Mouse (Mus musculus): ENCODE measurements around the gene Hes1. TPM values are rescaled to one million over a fixed set of nuclear protein-coding genes. Genes with fewer than 3 reads are reported as not detected.

Hes1 gene
- polyA plus RNA-seq, 1 experiment from 2014 or later: 19.9 TPM

DNA sequence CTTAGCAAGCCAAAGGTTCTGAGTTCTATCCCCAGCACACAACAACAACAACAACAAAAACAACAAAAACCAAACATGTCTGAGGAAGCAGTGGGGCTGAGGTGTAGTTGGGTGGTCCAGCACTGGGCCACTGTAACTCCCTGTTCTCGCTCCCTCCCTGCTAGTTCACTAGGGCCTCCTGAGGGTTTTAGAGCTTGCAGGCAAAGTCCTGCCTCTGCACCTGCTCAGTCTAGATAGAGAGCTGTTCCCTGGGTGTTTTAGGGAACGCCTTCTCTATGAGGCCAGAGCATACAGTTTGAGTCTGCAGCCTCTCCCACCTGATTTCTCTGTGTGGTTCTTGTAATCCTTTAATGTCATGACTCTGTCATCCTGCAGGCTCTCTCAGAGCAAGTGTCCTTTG lies 11.9 kb upstream of the Hes1 start:
- Histone ChIP-seq H3K27ac (replicated peaks) (no peak overlapping the region), H3K27me3 (replicated peaks) (0 out of 2 replicates have a peak, but pooled peaks cover 9% of the 10 kb centered on the region), H3K9ac (no peak overlapping the region), H3K36me3 (no peaks in the 10 kb centered on the region), H3K4me3 (no peak overlapping the region), H3K4me1 (peaks cover 38% of the 10 kb centered on the region), H3K9me3 (no peaks in the 10 kb centered on the region), H3K4me2 (no peak overlapping the region)
- 59% methylated on average over 2 of the region's 2 CpGs for WGBS
- no peak for ATAC-seq (ENCODE audit: extremely low read depth, insufficient number of reproducible peaks, low FRiP score, low TSS enrichment)

DNA sequence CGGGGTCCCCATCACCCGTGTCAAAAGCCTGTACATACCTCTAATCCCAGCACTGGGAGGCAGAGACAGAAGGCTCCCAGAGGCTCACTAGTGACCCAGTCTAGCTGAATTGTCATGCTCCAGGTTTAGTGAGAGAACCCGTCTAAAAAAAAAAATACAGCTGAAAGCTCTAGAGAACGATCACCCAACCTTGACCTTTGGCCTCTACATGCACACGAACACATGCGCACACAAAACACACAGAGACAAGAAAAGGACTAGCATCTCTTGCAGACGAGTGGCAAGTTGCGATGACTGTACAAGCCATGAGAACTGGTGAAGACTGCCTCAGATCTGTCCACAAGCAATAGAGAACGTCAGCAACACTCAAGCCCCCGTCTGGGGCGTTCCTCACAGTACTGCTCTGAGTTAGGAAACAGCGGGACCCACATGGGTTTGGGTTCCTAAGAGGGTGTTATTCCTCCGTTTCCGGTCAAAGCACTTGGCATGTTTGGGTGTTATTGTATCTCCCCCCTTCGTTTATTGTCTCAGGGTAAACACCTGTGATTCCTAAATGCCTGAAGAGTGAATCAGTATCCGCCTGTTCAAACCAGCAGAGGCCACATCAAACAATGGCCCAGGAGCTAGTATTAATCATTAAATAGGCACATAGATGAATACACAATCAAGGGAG lies 11.2 kb upstream of the Hes1 start:
- Histone ChIP-seq H3K9me3 (no peaks in the 10 kb centered on the region), H3K27me3 (replicated peaks) (0 out of 2 replicates have a peak, but pooled peaks cover 9% of the 10 kb centered on the region), H3K9ac (no peak overlapping the region), H3K4me2 (no peak overlapping the region), H3K36me3 (no peaks in the 10 kb centered on the region), H3K4me1 (peaks cover 38% of the 10 kb centered on the region), H3K27ac (replicated peaks) (no peak overlapping the region), H3K4me3 (no peak overlapping the region)
- ATAC-seq (ENCODE audit: extremely low read depth, insufficient number of reproducible peaks, low FRiP score, low TSS enrichment): no peak
- WGBS: 61% methylated on average over 16 of the region's 16 CpGs

DNA sequence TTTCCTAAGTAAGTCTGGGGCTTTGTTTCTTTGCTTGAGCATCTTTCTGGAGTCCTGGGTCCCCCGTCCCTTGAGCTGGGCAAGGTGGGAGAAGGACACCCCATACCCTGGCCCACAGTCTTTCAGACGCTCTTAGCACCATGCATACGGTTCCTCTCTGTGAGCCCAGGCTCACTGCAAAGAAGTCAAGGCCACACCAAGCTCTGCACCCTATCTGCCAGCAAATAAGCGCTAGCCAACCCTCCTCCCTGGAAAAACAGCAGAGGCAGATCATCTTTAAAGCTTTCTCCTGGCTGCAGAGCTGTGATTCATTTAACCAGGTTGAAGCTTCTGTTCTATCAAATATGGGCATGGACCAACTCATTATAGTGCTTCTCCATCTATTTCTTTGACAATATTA lies 9.6 kb upstream of the Hes1 start:
- Histone ChIP-seq H3K27ac (replicated peaks) (no peak overlapping the region), H3K9ac (no peak overlapping the region), H3K4me3 (no peak overlapping the region), H3K4me2 (no peak overlapping the region), H3K36me3 (no peaks in the 10 kb centered on the region), H3K4me1 (peaks cover 54% of the 10 kb centered on the region), H3K27me3 (replicated peaks) (0 out of 2 replicates have a peak, but pooled peaks cover 3% of the 10 kb centered on the region), H3K9me3 (no peaks in the 10 kb centered on the region)
- 79% methylated on average over 4 of the region's 4 CpGs for WGBS
- ATAC-seq (ENCODE audit: extremely low read depth, insufficient number of reproducible peaks, low FRiP score, low TSS enrichment): no peak

DNA sequence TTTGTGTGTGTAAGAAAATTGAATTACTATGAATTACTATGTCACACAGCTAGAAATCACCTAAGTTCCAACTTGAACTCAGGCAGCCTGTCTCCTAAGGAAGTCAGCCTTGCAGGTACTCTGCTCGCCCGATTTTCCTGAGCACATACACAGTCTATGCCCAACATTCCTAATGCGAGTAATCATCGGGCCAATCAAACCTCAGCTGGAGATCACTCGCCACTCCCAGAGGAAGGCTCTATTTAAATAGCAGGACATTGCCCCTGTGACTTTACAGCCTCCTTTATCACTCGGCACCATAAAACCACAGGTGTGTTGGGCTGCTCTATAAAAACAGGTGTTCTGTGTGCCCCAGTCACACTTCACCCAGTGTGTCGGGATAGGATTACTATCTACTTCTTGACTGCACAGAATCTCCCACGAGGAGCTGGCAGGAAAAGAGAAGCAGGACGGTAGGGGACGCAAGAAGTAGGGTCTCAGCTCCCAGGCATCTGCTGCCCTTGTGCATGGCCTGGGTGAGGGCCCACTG lies 8.8 kb upstream of the Hes1 start:
- Histone ChIP-seq H3K4me3 (no peak overlapping the region), H3K27me3 (replicated peaks) (0 out of 2 replicates have a peak, but pooled peaks cover 3% of the 10 kb centered on the region), H3K9ac (no peak overlapping the region), H3K36me3 (no peaks in the 10 kb centered on the region), H3K4me1 (peaks cover 63% of the 10 kb centered on the region), H3K9me3 (no peaks in the 10 kb centered on the region), H3K27ac (replicated peaks) (no peak overlapping the region), H3K4me2 (no peak overlapping the region)
- 59% methylated on average over 10 of the region's 10 CpGs for WGBS
- ATAC-seq (ENCODE audit: extremely low read depth, insufficient number of reproducible peaks, low FRiP score, low TSS enrichment): no peak

DNA sequence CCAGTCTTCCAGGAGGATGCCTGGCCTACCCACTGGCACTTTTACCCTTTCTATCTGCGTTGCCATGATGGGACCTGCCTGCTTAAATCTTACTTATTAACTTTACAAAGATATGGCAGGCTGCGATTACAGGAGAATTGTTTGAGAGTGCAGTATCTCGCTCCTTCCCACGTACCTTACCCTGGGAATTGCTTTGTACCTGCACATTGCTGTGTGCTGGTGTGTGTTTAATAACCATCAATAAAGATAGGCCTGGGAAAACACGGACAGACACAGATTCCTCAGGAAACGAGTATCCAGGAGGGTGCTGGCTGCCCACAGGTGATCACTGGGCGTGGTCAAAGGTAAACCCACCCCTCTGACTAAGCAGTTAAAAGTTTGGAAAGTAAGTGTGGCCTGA lies 8.3 kb upstream of the Hes1 start:
- Histone ChIP-seq H3K27me3 (replicated peaks) (peaks cover 3% of the 10 kb centered on the region; the same call in 1 of the 2 replicates), H3K4me3 (no peak overlapping the region), H3K4me2 (no peak overlapping the region), H3K27ac (replicated peaks) (no peak overlapping the region), H3K36me3 (no peaks in the 10 kb centered on the region), H3K9ac (no peak overlapping the region), H3K9me3 (no peaks in the 10 kb centered on the region), H3K4me1 (peaks cover 66% of the 10 kb centered on the region)
- no peak for ATAC-seq (ENCODE audit: extremely low read depth, insufficient number of reproducible peaks, low FRiP score, low TSS enrichment)
- WGBS: 80% methylated on average over 7 of the region's 7 CpGs

DNA sequence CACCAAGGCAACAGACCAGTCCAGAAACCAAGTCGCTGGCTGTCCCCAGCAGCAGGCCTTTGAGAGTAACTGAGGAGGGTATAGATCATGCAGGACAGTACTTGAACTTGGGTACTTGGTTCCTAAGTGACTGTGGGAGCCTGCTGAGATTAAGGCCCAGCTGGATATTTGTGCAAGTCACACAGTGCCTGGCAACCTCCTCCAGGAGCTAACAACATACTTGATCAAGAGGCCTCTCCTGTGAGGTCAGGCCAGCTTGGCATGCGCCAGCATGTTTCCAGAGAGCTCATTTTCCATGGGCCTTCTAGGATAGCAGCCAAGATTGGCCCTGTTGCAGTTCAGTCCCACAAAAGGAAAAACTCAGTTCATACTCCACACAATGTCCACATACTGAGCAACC lies 7.3 kb upstream of the Hes1 start:
- 61% methylated on average over 2 of the region's 2 CpGs for WGBS
- H3K4me3 ChIP-seq: no peak overlapping the region
- H3K9ac ChIP-seq: no peak overlapping the region
- H3K4me1 ChIP-seq: peaks cover 73% of the 10 kb centered on the region
- no peaks in the 10 kb centered on the region for H3K36me3 ChIP-seq
- no peaks in the 10 kb centered on the region for H3K9me3 ChIP-seq
- peaks cover under 1% of the 10 kb centered on the region; the same call in 1 of the 2 replicates for H3K27me3 ChIP-seq (replicated peaks)
- no peak overlapping the region for H3K4me2 ChIP-seq
- no peak for ATAC-seq (ENCODE audit: extremely low read depth, insufficient number of reproducible peaks, low FRiP score, low TSS enrichment)
- peak overlapping the region; percentile 62 for H3K27ac ChIP-seq (replicated peaks)

DNA sequence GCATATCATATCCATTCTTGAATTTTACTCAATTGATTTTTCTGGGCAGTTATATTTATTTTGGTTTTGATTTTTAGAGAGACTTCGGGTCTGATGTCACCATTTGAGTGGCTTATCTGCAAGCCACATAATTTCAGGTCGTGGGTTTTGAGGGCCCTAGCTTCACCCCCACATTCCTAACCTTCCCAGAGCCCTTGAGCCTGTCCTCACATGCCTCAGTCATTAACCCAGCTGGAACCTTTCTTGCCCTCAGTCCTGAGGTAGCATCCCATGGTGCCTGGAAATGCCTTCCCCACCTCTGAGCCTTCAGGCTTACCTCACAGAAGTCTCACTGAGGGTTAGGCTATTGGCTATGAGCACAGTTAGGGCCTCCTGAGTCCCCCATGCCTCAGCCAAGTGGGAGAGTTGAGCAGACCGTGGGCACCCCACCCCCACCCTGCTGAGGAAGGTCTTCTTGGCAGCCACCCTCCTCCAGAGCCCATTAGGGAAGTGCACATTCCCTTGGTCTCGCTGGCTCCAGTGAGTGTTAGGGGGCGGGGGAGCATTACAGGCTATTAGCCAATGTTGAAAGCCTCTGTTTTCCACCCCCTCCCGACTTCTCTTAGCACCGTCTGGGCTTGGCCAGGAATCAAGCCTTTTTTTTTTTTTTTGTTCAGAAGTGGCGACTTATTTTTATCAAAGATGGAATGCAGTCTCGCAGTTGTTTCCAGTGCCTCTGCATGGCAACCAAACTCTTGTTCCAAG lies 5.0 kb upstream of the Hes1 start:
- H3K4me3 ChIP-seq: no peak overlapping the region
- peak overlapping the region; percentile 38; the same call in 1 of the 2 replicates for H3K9ac ChIP-seq
- H3K27ac ChIP-seq (replicated peaks): peak overlapping the region; percentile 93
- H3K27me3 ChIP-seq (replicated peaks): no peaks in the 10 kb centered on the region; the same call in 1 of the 2 replicates
- H3K4me2 ChIP-seq: peak overlapping the region; percentile 56
- WGBS: 5% methylated on average over 9 of the region's 9 CpGs
- H3K36me3 ChIP-seq: no peaks in the 10 kb centered on the region
- H3K4me1 ChIP-seq: peaks cover 71% of the 10 kb centered on the region
- ATAC-seq (ENCODE audit: extremely low read depth, insufficient number of reproducible peaks, low FRiP score, low TSS enrichment): peak; percentile 29; the same call in 1 of the 2 replicates
- H3K9me3 ChIP-seq: no peaks in the 10 kb centered on the region

DNA sequence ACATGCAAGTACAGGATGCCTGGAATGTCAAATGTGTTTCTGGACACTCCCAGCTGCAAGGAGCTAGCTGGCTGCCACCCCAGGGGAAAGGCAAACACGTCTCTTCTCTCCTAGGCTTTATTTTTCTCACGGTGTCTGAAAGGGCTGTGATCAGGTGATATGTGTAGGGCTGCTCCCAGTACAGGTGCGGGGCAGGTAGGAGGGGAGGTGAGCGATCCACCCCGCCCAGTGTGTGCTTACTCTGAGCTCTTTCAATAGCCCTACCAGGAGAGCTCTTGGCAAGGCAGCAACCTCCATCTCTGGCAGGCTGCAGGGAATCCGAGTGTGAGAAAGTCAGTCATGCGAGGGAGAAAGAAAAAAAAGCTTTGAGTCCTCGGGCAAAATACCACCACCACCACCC lies 3.8 kb upstream of the Hes1 start:
- Histone ChIP-seq H3K27me3 (replicated peaks) (no peaks in the 10 kb centered on the region; the same call in 1 of the 2 replicates), H3K27ac (replicated peaks) (peak overlapping the region; percentile 93), H3K4me1 (peaks cover 77% of the 10 kb centered on the region), H3K9me3 (no peaks in the 10 kb centered on the region), H3K36me3 (no peaks in the 10 kb centered on the region), H3K4me2 (peak overlapping the region; percentile 56), H3K9ac (peak overlapping the region; percentile 72), H3K4me3 (no peak overlapping the region)
- 14% methylated on average over 8 of the region's 8 CpGs for WGBS
- no peak for ATAC-seq (ENCODE audit: extremely low read depth, insufficient number of reproducible peaks, low FRiP score, low TSS enrichment)

DNA sequence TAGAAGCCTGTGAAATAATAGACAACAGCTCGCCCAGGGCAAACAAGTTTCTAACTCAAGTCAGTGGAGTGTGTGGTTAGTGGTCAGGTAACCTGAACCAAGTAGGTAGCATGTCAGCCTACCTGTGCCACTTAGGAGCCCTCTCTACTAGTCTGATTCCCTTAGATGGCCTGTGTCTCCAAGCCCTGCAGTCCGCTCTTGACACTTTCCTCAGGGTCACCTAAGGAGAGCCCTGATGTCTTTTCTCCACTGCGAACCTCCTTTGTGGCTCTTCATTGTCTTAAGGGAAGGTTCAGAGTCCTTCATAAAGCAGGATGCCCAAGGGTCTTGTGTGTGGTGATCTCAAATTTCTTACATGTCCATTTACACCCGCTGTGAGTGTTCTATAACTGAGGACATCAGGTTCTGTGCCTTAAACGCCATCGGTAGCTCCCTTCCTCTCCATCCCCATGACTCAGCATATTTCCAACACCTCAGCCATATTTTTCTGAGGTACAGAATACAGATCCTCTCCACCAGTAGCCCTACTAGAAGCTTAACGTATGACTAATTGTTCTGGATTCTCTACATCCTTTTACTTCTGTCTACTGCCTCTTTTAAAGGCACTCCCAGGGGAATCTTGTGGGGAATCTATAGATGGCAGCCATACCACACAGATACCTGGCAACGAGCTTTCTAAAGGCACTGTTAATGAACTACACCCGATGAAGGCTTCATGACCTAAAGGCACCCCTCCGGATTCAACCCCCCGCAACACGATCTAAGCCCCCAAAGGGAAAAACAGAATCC lies 1.7 kb upstream of the Hes1 start:
- peak overlapping the region; percentile 99 for H3K27ac ChIP-seq (replicated peaks)
- H3K27me3 ChIP-seq (replicated peaks): no peaks in the 10 kb centered on the region; the same call in 1 of the 2 replicates
- peak overlapping the region; percentile 71 for H3K4me3 ChIP-seq
- 18% methylated on average over 12 of the region's 12 CpGs for WGBS
- peak overlapping the region; percentile 97 for H3K9ac ChIP-seq
- ATAC-seq (ENCODE audit: extremely low read depth, insufficient number of reproducible peaks, low FRiP score, low TSS enrichment): no peak
- peak overlapping the region; percentile 89 for H3K4me2 ChIP-seq
- H3K4me1 ChIP-seq: peaks cover 65% of the 10 kb centered on the region
- no peaks in the 10 kb centered on the region for H3K36me3 ChIP-seq
- no peaks in the 10 kb centered on the region for H3K9me3 ChIP-seq

DNA sequence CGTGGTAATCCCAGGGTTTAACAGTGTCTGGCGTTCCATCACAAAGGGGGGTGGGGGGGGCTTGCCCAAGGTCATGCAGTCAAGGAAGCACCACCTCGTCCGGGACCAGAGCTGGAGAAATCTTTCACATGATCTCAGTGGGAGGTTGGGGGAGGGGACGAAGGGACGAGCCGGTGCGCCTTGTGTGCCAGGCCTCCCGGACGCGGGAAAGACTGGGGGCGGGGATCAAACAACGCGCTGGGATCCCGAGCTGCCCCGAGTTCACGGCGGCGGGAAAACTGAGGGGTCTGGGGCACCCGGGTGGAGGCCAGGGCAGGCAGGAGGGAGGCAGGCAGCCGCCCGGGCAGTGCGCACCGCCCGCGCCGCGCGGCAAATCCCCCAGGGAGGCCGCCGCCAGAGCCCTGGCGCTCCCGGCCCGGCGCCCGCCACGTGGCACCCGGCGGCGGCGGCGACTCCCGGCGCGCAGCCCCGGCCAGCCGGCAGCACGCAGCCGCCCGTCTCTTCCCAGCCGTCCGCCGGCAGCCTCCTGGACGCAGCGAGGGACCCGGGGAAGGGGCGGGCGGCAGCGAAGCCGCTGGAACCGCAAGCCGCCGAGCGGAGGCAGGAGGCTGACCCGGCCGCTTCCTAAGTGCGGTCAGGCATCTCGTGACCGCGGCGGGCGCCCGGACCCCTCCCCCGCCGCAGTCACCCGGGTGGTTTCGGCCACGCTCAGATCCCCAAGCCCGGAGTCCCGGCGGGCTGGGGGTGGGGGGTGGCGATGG lies 883 bp upstream of the Hes1 start:
- peak overlapping the region; percentile 71 for H3K4me3 ChIP-seq
- peak overlapping the region; percentile 89 for H3K4me2 ChIP-seq
- no peaks in the 10 kb centered on the region for H3K36me3 ChIP-seq
- H3K9ac ChIP-seq: peak overlapping the region; percentile 97
- H3K27ac ChIP-seq (replicated peaks): peak overlapping the region; percentile 99
- peak; percentile 9; the same call in 1 of the 2 replicates for ATAC-seq (ENCODE audit: extremely low read depth, insufficient number of reproducible peaks, low FRiP score, low TSS enrichment)
- H3K4me1 ChIP-seq: peaks cover 63% of the 10 kb centered on the region
- no peaks in the 10 kb centered on the region for H3K9me3 ChIP-seq
- WGBS: under 1% methylated on average over 67 of the region's 82 CpGs
- H3K27me3 ChIP-seq (replicated peaks): no peaks in the 10 kb centered on the region; the same call in 1 of the 2 replicates

All from heart, embryonic 13.5 days (tissue).